Mouse (Mus musculus): ENCODE results near the gene Ppargc1a. TPM values are rescaled to one million over a fixed set of nuclear protein-coding genes. Genes with fewer than 3 reads are reported as not detected.

Ppargc1a gene
- polyA plus RNA-seq (2012; fragmentation: generic; extraction: Trizol) = 2.1 TPM

DNA sequence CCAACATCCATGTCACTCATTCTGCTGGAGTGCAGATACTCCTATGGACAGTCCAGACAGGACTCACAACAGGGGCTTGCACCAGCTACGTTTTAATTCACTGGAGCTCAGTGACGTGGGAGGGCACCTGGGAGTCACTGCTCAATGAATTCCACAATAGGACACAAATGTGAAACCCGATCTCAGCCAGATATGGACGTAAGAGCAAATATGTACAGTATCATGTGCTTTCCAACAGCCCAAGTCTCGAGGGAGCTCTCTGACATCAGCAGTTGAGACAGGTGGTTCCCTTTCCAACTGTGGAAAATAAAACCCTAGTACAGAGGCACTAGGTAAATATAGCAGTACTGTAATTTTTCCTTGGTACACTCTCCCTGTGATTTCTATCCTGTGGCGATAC, at the start of gene Ppargc1a:
Ppargc1a (minus strand) TSS at position 68 of the 400 bp plus-strand sequence.
- TF ChIP-seq TCF12 (IDR thresholded peaks at IDR 0.05; ENCODE audit: insufficient read depth, poor library complexity, severe bottlenecking) (no peak), POLR2A (IDR thresholded peaks at IDR 0.05; ENCODE audit: insufficient read length, low read depth) (no peak), MYOG (IDR thresholded peaks at IDR 0.05; ENCODE audit: control insufficient read depth in 1 of 3, insufficient read depth in 1 of 3, insufficient read length in 2 of 3, low read depth in 2 of 3) (peak in 1 of 3 experiments; percentile 12), MYOD1 (IDR thresholded peaks at IDR 0.05; ENCODE audit: control insufficient read depth in 1 of 3, insufficient read length in 2 of 3, low read depth in 2 of 3) (peak in 2 of 3 experiments; percentile 39 to 61), POLR2AphosphoS2 (IDR thresholded peaks at IDR 0.05; ENCODE audit: insufficient read length, low read depth) (no peak), SRF (IDR thresholded peaks at IDR 0.05; ENCODE audit: control insufficient read depth, insufficient read length, low read depth) (no peak)
- H3ac ChIP-seq (ENCODE audit: control insufficient read depth, insufficient read length) = no peak within 1 kb of the TSS
- H3K4me3 ChIP-seq = no peak within 1 kb of the TSS
- no peaks in the 10 kb centered on the region for H3K27me3 ChIP-seq (ENCODE audit: control insufficient read depth, insufficient read depth, insufficient read length)
- H3K36me3 ChIP-seq (ENCODE audit: control insufficient read depth, insufficient read depth) = no peaks in the 10 kb centered on the region
- H3K79me2 ChIP-seq (ENCODE audit: control insufficient read depth, insufficient read depth) = no peaks in the 10 kb centered on the region
- H3K4me2 ChIP-seq (ENCODE audit: low read depth) = peak within 1 kb of the TSS; percentile 57

DNA sequence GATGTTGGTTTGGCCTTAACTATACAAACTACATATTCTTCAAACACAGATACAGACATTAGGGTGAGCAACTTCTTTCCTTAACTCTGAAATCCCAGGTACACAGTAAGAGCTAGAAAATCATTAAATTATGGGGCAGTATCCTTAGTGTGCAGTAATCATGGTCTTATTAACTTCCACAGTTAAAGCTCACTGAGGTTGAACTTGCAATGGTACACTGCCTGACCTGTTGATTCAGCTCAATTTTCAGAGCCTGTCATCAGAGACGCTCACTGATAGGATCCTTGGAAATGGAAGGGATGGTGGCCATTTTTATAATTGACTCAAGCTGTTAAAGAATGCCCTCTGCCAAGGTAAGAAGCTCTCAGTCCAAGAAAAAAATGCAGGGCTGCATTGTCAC, 49.4 kb upstream of the Ppargc1a start:
- Histone ChIP-seq H3K79me2 (ENCODE audit: control insufficient read depth, insufficient read depth) (no peaks in the 10 kb centered on the region), H3K36me3 (ENCODE audit: control insufficient read depth, insufficient read depth) (no peaks in the 10 kb centered on the region), H3K4me2 (ENCODE audit: low read depth) (no peak overlapping the region), H3ac (ENCODE audit: control insufficient read depth, insufficient read length) (no peak overlapping the region), H3K27me3 (ENCODE audit: control insufficient read depth, insufficient read depth, insufficient read length) (no peaks in the 10 kb centered on the region), H3K4me3 (no peak overlapping the region)
- TF ChIP-seq MYOG (IDR thresholded peaks at IDR 0.05; ENCODE audit: control insufficient read depth in 1 of 3, insufficient read depth in 1 of 3, insufficient read length in 2 of 3, low read depth in 2 of 3) (no peak), E2F4 (IDR thresholded peaks at IDR 0.05; ENCODE audit: insufficient read depth) (no peak), TCF3 (IDR thresholded peaks at IDR 0.05; ENCODE audit: insufficient read length, low read depth) (no peak), MYOD1 (IDR thresholded peaks at IDR 0.05; ENCODE audit: control insufficient read depth in 1 of 3, insufficient read length in 2 of 3, low read depth in 2 of 3) (no peak), TCF12 (IDR thresholded peaks at IDR 0.05; ENCODE audit: insufficient read depth, poor library complexity, severe bottlenecking) (no peak), POLR2AphosphoS2 (IDR thresholded peaks at IDR 0.05; ENCODE audit: insufficient read length, low read depth) (no peak), USF1 (IDR thresholded peaks at IDR 0.05; ENCODE audit: low read depth) (no peak), SRF (IDR thresholded peaks at IDR 0.05; ENCODE audit: control insufficient read depth, insufficient read length, low read depth) (no peak), MAX (IDR thresholded peaks at IDR 0.05; ENCODE audit: low read depth) (no peak), CEBPB (IDR thresholded peaks at IDR 0.05; ENCODE audit: insufficient read depth, poor library complexity, severe bottlenecking) (no peak), REST (IDR thresholded peaks at IDR 0.05; ENCODE audit: insufficient read depth, insufficient read length) (no peak), POLR2A (IDR thresholded peaks at IDR 0.05; ENCODE audit: insufficient read length, low read depth) (no peak)

DNA sequence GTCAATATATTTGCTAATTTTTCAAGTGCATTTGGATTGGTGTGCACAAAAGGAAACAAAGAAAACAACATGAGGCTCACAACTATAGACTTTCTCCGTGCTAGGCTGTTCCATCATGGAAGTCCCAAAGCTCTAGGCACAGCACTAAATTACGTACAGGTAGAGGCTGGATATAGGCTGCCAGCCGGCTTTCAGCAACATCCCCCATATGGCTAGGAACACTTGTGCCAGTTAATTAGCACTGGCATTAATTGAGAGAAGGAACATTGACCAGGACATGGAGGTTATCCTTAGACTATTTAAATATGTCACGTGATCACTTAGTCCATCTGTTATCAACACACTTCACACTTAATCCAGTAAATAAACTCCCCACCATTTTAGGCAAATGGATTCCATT, 44.5 kb upstream of the Ppargc1a start:
- Histone ChIP-seq H3K36me3 (ENCODE audit: control insufficient read depth, insufficient read depth) (no peaks in the 10 kb centered on the region), H3K4me3 (no peak overlapping the region), H3K27me3 (ENCODE audit: control insufficient read depth, insufficient read depth, insufficient read length) (no peaks in the 10 kb centered on the region), H3K79me2 (ENCODE audit: control insufficient read depth, insufficient read depth) (no peaks in the 10 kb centered on the region), H3ac (ENCODE audit: control insufficient read depth, insufficient read length) (no peak overlapping the region), H3K4me2 (ENCODE audit: low read depth) (no peak overlapping the region)
- no peak for TF ChIP-seq MAX (IDR thresholded peaks at IDR 0.05; ENCODE audit: low read depth)
- no peak for TF ChIP-seq POLR2A (IDR thresholded peaks at IDR 0.05; ENCODE audit: insufficient read length, low read depth)
- TF ChIP-seq MYOG (IDR thresholded peaks at IDR 0.05; ENCODE audit: control insufficient read depth in 1 of 3, insufficient read depth in 1 of 3, insufficient read length in 2 of 3, low read depth in 2 of 3) = no peak
- TF ChIP-seq CEBPB (IDR thresholded peaks at IDR 0.05; ENCODE audit: insufficient read depth, poor library complexity, severe bottlenecking) = no peak
- no peak for TF ChIP-seq USF1 (IDR thresholded peaks at IDR 0.05; ENCODE audit: low read depth)
- no peak for TF ChIP-seq TCF3 (IDR thresholded peaks at IDR 0.05; ENCODE audit: insufficient read length, low read depth)
- TF ChIP-seq TCF12 (IDR thresholded peaks at IDR 0.05; ENCODE audit: insufficient read depth, poor library complexity, severe bottlenecking) = no peak
- no peak for TF ChIP-seq REST (IDR thresholded peaks at IDR 0.05; ENCODE audit: insufficient read depth, insufficient read length)
- no peak for TF ChIP-seq POLR2AphosphoS2 (IDR thresholded peaks at IDR 0.05; ENCODE audit: insufficient read length, low read depth)
- TF ChIP-seq SRF (IDR thresholded peaks at IDR 0.05; ENCODE audit: control insufficient read depth, insufficient read length, low read depth) = no peak
- no peak for TF ChIP-seq E2F4 (IDR thresholded peaks at IDR 0.05; ENCODE audit: insufficient read depth)
- no peak for TF ChIP-seq MYOD1 (IDR thresholded peaks at IDR 0.05; ENCODE audit: control insufficient read depth in 1 of 3, insufficient read length in 2 of 3, low read depth in 2 of 3)

DNA sequence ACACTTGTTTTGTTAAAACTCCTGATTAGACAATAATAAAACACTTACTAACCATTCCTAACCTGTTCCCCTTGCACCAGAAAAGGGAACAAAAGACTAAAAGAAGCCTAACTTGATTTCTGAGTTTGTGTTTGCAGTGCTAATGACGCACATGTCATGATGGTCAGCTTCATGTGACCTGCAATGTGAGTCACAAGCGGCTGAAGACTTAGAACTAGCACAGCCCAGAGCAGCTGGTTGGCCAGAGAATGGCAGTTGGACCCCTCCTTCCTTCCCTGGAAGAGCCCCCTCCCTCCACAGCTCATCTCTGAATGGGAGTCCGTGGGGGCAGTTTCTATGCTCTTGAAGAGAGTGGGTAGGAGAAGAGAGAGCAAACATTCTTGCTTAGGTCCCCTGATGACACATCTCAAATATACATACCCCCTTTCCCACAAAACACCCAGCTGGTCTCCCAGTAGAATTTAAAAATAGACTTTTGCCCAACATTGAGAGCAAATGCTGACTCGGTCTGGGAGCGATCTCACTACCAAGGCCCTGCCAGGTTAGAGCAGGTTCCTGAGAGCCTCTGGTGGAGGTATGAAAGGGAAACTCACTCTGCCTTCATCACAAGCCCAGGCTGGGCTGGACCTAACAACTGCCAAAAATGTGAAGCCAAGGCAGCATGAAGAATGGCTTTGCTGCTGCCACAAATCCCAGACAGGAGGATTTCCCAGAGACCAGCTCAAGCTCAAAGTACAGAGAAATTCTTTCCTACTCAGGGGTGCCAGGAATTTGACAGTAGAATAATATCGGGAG, 40.4 kb upstream of the Ppargc1a start:
- Histone ChIP-seq H3K36me3 (ENCODE audit: control insufficient read depth, insufficient read depth) (no peaks in the 10 kb centered on the region), H3K4me2 (ENCODE audit: low read depth) (peak overlapping the region; percentile 68), H3ac (ENCODE audit: control insufficient read depth, insufficient read length) (no peak overlapping the region), H3K4me3 (no peak overlapping the region), H3K79me2 (ENCODE audit: control insufficient read depth, insufficient read depth) (no peaks in the 10 kb centered on the region), H3K27me3 (ENCODE audit: control insufficient read depth, insufficient read depth, insufficient read length) (no peaks in the 10 kb centered on the region)
- TF ChIP-seq MAX (IDR thresholded peaks at IDR 0.05; ENCODE audit: low read depth) = no peak
- TF ChIP-seq POLR2A (IDR thresholded peaks at IDR 0.05; ENCODE audit: insufficient read length, low read depth) = no peak
- TF ChIP-seq SRF (IDR thresholded peaks at IDR 0.05; ENCODE audit: control insufficient read depth, insufficient read length, low read depth) = no peak
- TF ChIP-seq MYOD1 (IDR thresholded peaks at IDR 0.05; ENCODE audit: control insufficient read depth in 1 of 3, insufficient read length in 2 of 3, low read depth in 2 of 3) = peak in 2 of 3 experiments; percentile 60 to 82
- TF ChIP-seq E2F4 (IDR thresholded peaks at IDR 0.05; ENCODE audit: insufficient read depth) = no peak
- TF ChIP-seq REST (IDR thresholded peaks at IDR 0.05; ENCODE audit: insufficient read depth, insufficient read length) = no peak
- peak; percentile 87 for TF ChIP-seq USF1 (IDR thresholded peaks at IDR 0.05; ENCODE audit: low read depth)
- TF ChIP-seq TCF3 (IDR thresholded peaks at IDR 0.05; ENCODE audit: insufficient read length, low read depth) = no peak
- TF ChIP-seq POLR2AphosphoS2 (IDR thresholded peaks at IDR 0.05; ENCODE audit: insufficient read length, low read depth) = no peak
- TF ChIP-seq MYOG (IDR thresholded peaks at IDR 0.05; ENCODE audit: control insufficient read depth in 1 of 3, insufficient read depth in 1 of 3, insufficient read length in 2 of 3, low read depth in 2 of 3) = peak; percentile 24 to 77 (median 34)
- no peak for TF ChIP-seq CEBPB (IDR thresholded peaks at IDR 0.05; ENCODE audit: insufficient read depth, poor library complexity, severe bottlenecking)
- TF ChIP-seq TCF12 (IDR thresholded peaks at IDR 0.05; ENCODE audit: insufficient read depth, poor library complexity, severe bottlenecking) = no peak

Data from myocyte (in vitro differentiated cells).